13 mouse cellular contexts compared by ENCODE assay signal in the genomic region with DNA sequence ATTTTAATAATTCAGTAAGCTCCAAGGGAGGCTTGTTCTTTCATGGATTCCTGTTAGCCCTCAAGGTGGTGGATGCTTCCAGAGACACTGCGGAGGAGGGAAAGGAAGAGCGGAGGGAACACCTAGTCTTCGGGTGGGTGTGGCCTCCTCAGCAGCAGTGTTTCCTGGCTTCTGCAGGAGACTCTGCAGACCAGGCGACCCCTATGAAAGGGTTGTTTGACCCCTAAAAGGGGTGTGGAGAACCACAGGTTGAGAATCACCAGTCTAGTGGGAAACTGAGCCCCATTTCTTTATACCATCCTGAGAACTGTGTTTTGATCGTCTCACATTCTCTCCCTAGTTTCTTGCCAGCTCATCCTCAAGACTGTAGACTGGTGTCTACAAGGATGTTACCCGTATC.
DNase-seq lines count a peak whose midpoint lies in the region; ATAC-seq lines count a peak whose summit lies in the region.
"Had no signal": no experiment of that assay in that cellular context is flagged by ENCODE, and none has a peak within 500 bp of the region (broad histone marks: within the 10 kb centered on the region; RNA-seq: fewer than 3 reads in every experiment).

No protein-coding gene starts in this region.

- WGBS in hindbrain, embryonic 11.5 days, result 72% methylated on average over 6 of the region's 6 CpGs
- WGBS in hindbrain, embryonic 13.5 days, result 80% methylated on average over 6 of the region's 6 CpGs
- WGBS in neural tube, embryonic 11.5 days, result 75% methylated on average over 6 of the region's 6 CpGs
- 82% methylated on average over 6 of the region's 6 CpGs for WGBS in limb, embryonic 13.5 days

- H3K27ac ChIP-seq in hindbrain, embryonic 11.5 days (ENCODE audit: low read depth, low read length), result peak overlapping the region; percentile 77; the same call in 1 of the 2 replicates
- no peak overlapping the region for H3K27ac ChIP-seq in hindbrain, embryonic 13.5 days
- no peak overlapping the region for H3K27ac ChIP-seq in neural tube, embryonic 11.5 days (ENCODE audit: low read depth, low read length)
- H3K27ac ChIP-seq in limb, embryonic 13.5 days, result 0 out of 2 replicates have a peak overlapping the region, but pooled peaks have one; percentile 61
- H3K27ac ChIP-seq: stomach, postnatal 0 days had no signal

- no peaks in the 10 kb centered on the region for H3K36me3 ChIP-seq in hindbrain, embryonic 11.5 days (ENCODE audit: control insufficient read depth, insufficient read depth, low read length)
- H3K36me3 ChIP-seq in hindbrain, embryonic 13.5 days, result no peaks in the 10 kb centered on the region
- no peaks in the 10 kb centered on the region for H3K36me3 ChIP-seq in neural tube, embryonic 11.5 days (ENCODE audit: control insufficient read depth, insufficient read depth, low read length)
- no peaks in the 10 kb centered on the region for H3K36me3 ChIP-seq in limb, embryonic 13.5 days
- H3K36me3 ChIP-seq: intestine, embryonic 15.5 days had no signal

- H3K4me2 ChIP-seq in hindbrain, embryonic 11.5 days (replicated peaks; ENCODE audit: low read depth, low read length), result no peak overlapping the region
- no peak overlapping the region for H3K4me2 ChIP-seq in hindbrain, embryonic 13.5 days
- H3K4me2 ChIP-seq in neural tube, embryonic 11.5 days (ENCODE audit: low read depth), result no peak overlapping the region
- no peak overlapping the region; the same call in 1 of the 2 replicates for H3K4me2 ChIP-seq in limb, embryonic 13.5 days (replicated peaks)

- H3K27me3 ChIP-seq in hindbrain, embryonic 11.5 days (ENCODE audit: control insufficient read depth, insufficient read depth, low read length), result no peaks in the 10 kb centered on the region
- no peaks in the 10 kb centered on the region for H3K27me3 ChIP-seq in hindbrain, embryonic 13.5 days
- no peaks in the 10 kb centered on the region for H3K27me3 ChIP-seq in neural tube, embryonic 11.5 days (ENCODE audit: control insufficient read depth, insufficient read depth, low read length)
- no peaks in the 10 kb centered on the region for H3K27me3 ChIP-seq in limb, embryonic 13.5 days
- H3K27me3 ChIP-seq: intestine, embryonic 15.5 days had no signal

- no peak overlapping the region for H3K9ac ChIP-seq in hindbrain, embryonic 11.5 days (ENCODE audit: low read depth, low read length)
- H3K9ac ChIP-seq in hindbrain, embryonic 13.5 days, result no peak overlapping the region
- H3K9ac ChIP-seq in neural tube, embryonic 11.5 days (ENCODE audit: low read length), result peak overlapping the region; percentile 3; the same call in 1 of the 2 replicates
- no peak overlapping the region for H3K9ac ChIP-seq in limb, embryonic 13.5 days
- H3K9ac ChIP-seq: intestine, embryonic 15.5 days; lung, embryonic 14.5 days had no signal

- no peak overlapping the region for H3K4me3 ChIP-seq in hindbrain, embryonic 11.5 days (ENCODE audit: low read depth, low read length)
- no peak overlapping the region for H3K4me3 ChIP-seq in hindbrain, embryonic 13.5 days
- H3K4me3 ChIP-seq in neural tube, embryonic 11.5 days (ENCODE audit: low read depth, low read length), result no peak overlapping the region
- no peak overlapping the region for H3K4me3 ChIP-seq in limb, embryonic 13.5 days
- H3K4me3 ChIP-seq: intestine, embryonic 15.5 days had no signal

- H3K9me3 ChIP-seq in hindbrain, embryonic 11.5 days (ENCODE audit: control insufficient read depth, low read length), result no peaks in the 10 kb centered on the region
- no peaks in the 10 kb centered on the region for H3K9me3 ChIP-seq in hindbrain, embryonic 13.5 days
- no peaks in the 10 kb centered on the region for H3K9me3 ChIP-seq in neural tube, embryonic 11.5 days (ENCODE audit: control insufficient read depth, low read length)
- no peaks in the 10 kb centered on the region for H3K9me3 ChIP-seq in limb, embryonic 13.5 days
- H3K9me3 ChIP-seq: intestine, embryonic 15.5 days had no signal

- ATAC-seq in hindbrain, embryonic 11.5 days (ENCODE audit: low FRiP score), result no peak
- ATAC-seq in hindbrain, embryonic 13.5 days (ENCODE audit: low FRiP score), result no peak
- ATAC-seq in neural tube, embryonic 11.5 days (ENCODE audit: insufficient read depth, low FRiP score, low TSS enrichment), result no peak
- no peak for ATAC-seq in limb, embryonic 13.5 days (ENCODE audit: low FRiP score, low read depth)
- no peak for ATAC-seq in frontal cortex, adult (ENCODE audit: low TSS enrichment)

- no peak for DNase-seq in hindbrain, embryonic 11.5 days (ENCODE audit: low spot score)
- DNase-seq in neural tube, embryonic 11.5 days (ENCODE audit: low spot score), result no peak
- DNase-seq in neural tube, embryonic 10.5 days (ENCODE audit: extremely low spot score, low spot score), result no peak
- DNase-seq in cerebellum, adult 9-11 months, result no peak
- DNase-seq: B cell, adult 2 months; cerebellum, postnatal 36 days; gastrocnemius, postnatal 10 days had no signal

- H3K4me1 ChIP-seq in hindbrain, embryonic 11.5 days (replicated peaks; ENCODE audit: control insufficient read depth, insufficient read depth, low read length), result peaks cover 8% of the 10 kb centered on the region; the same call in 1 of the 2 replicates
- peaks cover 39% of the 10 kb centered on the region for H3K4me1 ChIP-seq in hindbrain, embryonic 13.5 days (replicated peaks)
- peaks cover 10% of the 10 kb centered on the region for H3K4me1 ChIP-seq in neural tube, embryonic 11.5 days (ENCODE audit: control insufficient read depth, insufficient read depth, low read length)
- peaks cover 33% of the 10 kb centered on the region for H3K4me1 ChIP-seq in limb, embryonic 13.5 days
- H3K4me1 ChIP-seq: intestine, embryonic 15.5 days had no signal

Comparison
In these comparisons a context has a peak if more than half of its experiments do, and no peak if none do; other contexts are left out.
1. H3K27ac ChIP-seq: peak in hindbrain, embryonic 11.5 days (single experiment) and limb, embryonic 13.5 days (single experiment); none in hindbrain, embryonic 13.5 days (single experiment) and neural tube, embryonic 11.5 days (single experiment).